Mouse (Mus musculus): ENCODE data around the gene Gm20388.

GRCm38 (mm10) chr8:120226700-120227577 lies 316.3 kb downstream of the Gm20388 start:
- no peak for TF ChIP-seq CTCF (IDR thresholded peaks at IDR 0.05; ENCODE audit: low read depth)
- no peak for TF ChIP-seq EP300 (optimal IDR thresholded peaks at IDR 0.05)
